Mouse (Mus musculus) E14TG2a.4 (cell line): ENCODE results near the gene Tbc1d2b.

ENCODE experiments used
- H3K27me3 ChIP-seq: 2 replicates; pipeline ENCODE4 v1.6.1; 2014; ENCODE audit warnings: low read length, control low read depth; ENCODE audit not compliant: insufficient read depth
- H3K36me3 ChIP-seq: 2 replicates; pipeline ENCODE4 v1.6.1; 2014; ENCODE audit warnings: low read length, control low read depth; ENCODE audit not compliant: insufficient read depth
- H3K4me1 ChIP-seq: replicated peaks from 2 replicates; pipeline ENCODE4 v1.6.1; 2014; ENCODE audit warnings: low read depth, low read length, control low read depth
- H3K4me3 ChIP-seq: replicated peaks from 2 replicates; pipeline ENCODE4 v1.5.1; 2014; ENCODE audit warnings: mild to moderate bottlenecking, low read length
- H3K9me3 ChIP-seq: 2 replicates; pipeline ENCODE4 v1.6.1; 2014; ENCODE audit warnings: low read length, control low read depth
- CTCF ChIP-seq: conservative IDR thresholded peaks from 2 replicates; pipeline ENCODE4 v1.5.1; 2014; ENCODE audit warnings: low read length
- NANOG ChIP-seq: IDR thresholded peaks from 2 replicates; pipeline ENCODE4 v1.6.1; 2014; ENCODE audit warnings: borderline replicate concordance, low read length, mixed read lengths
- POU5F1 ChIP-seq: IDR thresholded peaks from 2 replicates; pipeline ENCODE4 v1.6.1; 2014; ENCODE audit warnings: low read length, borderline replicate concordance

Gene Tbc1d2b

GRCm38 (mm10) chr9:90270193-90270943, at the start of gene Tbc1d2b:
Tbc1d2b (minus strand) TSS chr9:90270804.
- peaks cover 5% of the 10 kb centered on the region; the same call in 1 of the 2 replicates for H3K27me3 ChIP-seq
- TF ChIP-seq CTCF (no peak), POU5F1 (no peak), NANOG (no peak)
- peaks cover under 1% of the 10 kb centered on the region; the same call in 1 of the 2 replicates for H3K36me3 ChIP-seq
- peak within 1 kb of the TSS; percentile 90 for H3K4me3 ChIP-seq
- peaks cover 52% of the 10 kb centered on the region for H3K4me1 ChIP-seq
- H3K9me3 ChIP-seq: no peaks in the 10 kb centered on the region

GRCm38 (mm10) chr9:90316300-90316699, 45.7 kb upstream of the Tbc1d2b start:
- TF ChIP-seq POU5F1 (no peak), CTCF (no peak), NANOG (no peak)
- Histone ChIP-seq H3K4me1 (no peaks in the 10 kb centered on the region), H3K9me3 (no peaks in the 10 kb centered on the region), H3K27me3 (no peaks in the 10 kb centered on the region), H3K4me3 (no peak overlapping the region), H3K36me3 (no peaks in the 10 kb centered on the region)

- Histone ChIP-seq H3K9me3 (no peaks in the 10 kb centered on the region), H3K4me3 (no peak overlapping the region), H3K4me1 (no peaks in the 10 kb centered on the region), H3K36me3 (no peaks in the 10 kb centered on the region), H3K27me3 (no peaks in the 10 kb centered on the region)
- no peak for TF ChIP-seq CTCF
- no peak for TF ChIP-seq POU5F1
- TF ChIP-seq NANOG: no peak
Measured at GRCm38 (mm10) chr9:90315662-90316061, 45.1 kb upstream of the Tbc1d2b start.

GRCm38 (mm10) chr9:90304254-90304653, 33.6 kb upstream of the Tbc1d2b start:
- Histone ChIP-seq H3K9me3 (no peaks in the 10 kb centered on the region), H3K4me3 (no peak overlapping the region), H3K4me1 (no peaks in the 10 kb centered on the region), H3K27me3 (no peaks in the 10 kb centered on the region), H3K36me3 (no peaks in the 10 kb centered on the region)
- TF ChIP-seq CTCF: no peak

GRCm38 (mm10) chr9:90303101-90303835, 32.7 kb upstream of the Tbc1d2b start:
- H3K4me3 ChIP-seq: no peak overlapping the region
- H3K9me3 ChIP-seq: no peaks in the 10 kb centered on the region
- H3K36me3 ChIP-seq: no peaks in the 10 kb centered on the region
- no peak for TF ChIP-seq NANOG
- TF ChIP-seq CTCF: no peak
- no peak for TF ChIP-seq POU5F1
- H3K27me3 ChIP-seq: no peaks in the 10 kb centered on the region
- no peaks in the 10 kb centered on the region for H3K4me1 ChIP-seq

GRCm38 (mm10) chr9:90302670-90303069, 32.1 kb upstream of the Tbc1d2b start:
- TF ChIP-seq NANOG (no peak), POU5F1 (no peak), CTCF (no peak)
- no peaks in the 10 kb centered on the region for H3K9me3 ChIP-seq

GRCm38 (mm10) chr9:90301081-90301688, 30.6 kb upstream of the Tbc1d2b start:
- no peak overlapping the region for H3K4me3 ChIP-seq
- no peaks in the 10 kb centered on the region for H3K36me3 ChIP-seq
- no peaks in the 10 kb centered on the region for H3K4me1 ChIP-seq
- TF ChIP-seq POU5F1 (no peak), CTCF (no peak), NANOG (no peak)
- H3K9me3 ChIP-seq: no peaks in the 10 kb centered on the region
- H3K27me3 ChIP-seq: no peaks in the 10 kb centered on the region

More at GRCm38 (mm10) chr9:90302670-90303069, 32.1 kb upstream of the Tbc1d2b start:
- H3K27me3 ChIP-seq: no peaks in the 10 kb centered on the region
- no peaks in the 10 kb centered on the region for H3K36me3 ChIP-seq
- H3K4me3 ChIP-seq: no peak overlapping the region
- no peaks in the 10 kb centered on the region for H3K4me1 ChIP-seq

GRCm38 (mm10) chr9:90297637-90298036, 27.0 kb upstream of the Tbc1d2b start:
- Histone ChIP-seq H3K9me3 (no peaks in the 10 kb centered on the region), H3K4me3 (no peak overlapping the region), H3K36me3 (no peaks in the 10 kb centered on the region), H3K4me1 (no peaks in the 10 kb centered on the region), H3K27me3 (no peaks in the 10 kb centered on the region)
- TF ChIP-seq CTCF (no peak), NANOG (no peak), POU5F1 (no peak)
